Mouse (Mus musculus) bone marrow macrophage, adult 2 months (primary cell): ENCODE data around the gene Itgb1bp1. TPM values are rescaled to one million over a fixed set of nuclear protein-coding genes. Genes with fewer than 3 reads are reported as not detected.
A peak's percentile ranks its signal among the peaks of the same experiment; 100 is the strongest.

Source experiments
- H3K27ac ChIP-seq: 2 replicates; pipeline ENCODE4 v1.5.1; 2012; ENCODE audit warnings: low read depth, low read length; ENCODE audit not compliant: insufficient read depth
- H3K4me1 ChIP-seq: 2 replicates; pipeline ENCODE4 v1.6.1; 2012; ENCODE audit warnings: low read length; ENCODE audit not compliant: control insufficient read depth, insufficient read depth
- H3K4me3 ChIP-seq: 2 replicates; pipeline ENCODE4 v1.5.1; 2012; ENCODE audit warnings: mild to moderate bottlenecking, low read length, moderate library complexity; ENCODE audit not compliant: insufficient read depth
- CTCF ChIP-seq: IDR thresholded peaks from 2 replicates; pipeline ENCODE4 v1.5.1; 2012; ENCODE audit warnings: low read depth, mild to moderate bottlenecking, low read length, moderate library complexity
- POLR2A ChIP-seq: IDR thresholded peaks from 2 replicates; pipeline ENCODE4 v1.6.1; 2012; ENCODE audit warnings: mild to moderate bottlenecking, low read depth, low read length, borderline replicate concordance
- polyA plus RNA-seq: library from polyadenylated mRNA; stranded (reverse); fragments of >200 nt; gene quantifications from 2 replicates; pipeline ENCODE4 v1.2.4, GENCODE M21; 2012; ENCODE audit not compliant: missing spikeins, insufficient read depth, insufficient read length

Itgb1bp1 gene
- polyA plus RNA-seq, 1 experiment: 39.4 TPM

DNA sequence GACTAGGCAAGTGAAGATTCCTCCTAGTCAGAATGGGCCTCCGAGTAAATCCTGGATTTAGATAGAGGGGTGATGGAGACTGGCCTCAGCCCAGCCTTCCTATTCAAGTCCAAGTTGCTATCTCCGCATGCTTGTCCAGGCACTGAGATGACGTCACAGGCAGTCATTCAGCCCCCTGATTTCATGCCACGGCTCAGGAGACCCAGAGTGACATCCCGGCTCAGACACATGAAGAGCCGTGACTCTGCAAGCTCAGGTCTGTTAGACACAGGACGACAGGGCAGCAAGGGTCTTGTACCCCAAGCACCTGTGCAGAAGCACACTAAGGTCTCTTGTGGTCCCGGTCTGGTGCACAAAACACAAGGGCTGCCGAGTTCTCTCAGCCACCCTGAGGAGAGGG lies 36.8 kb upstream of the Itgb1bp1 start:
- TF ChIP-seq POLR2A (no peak), CTCF (no peak)
- no peak overlapping the region for H3K27ac ChIP-seq
- no peaks in the 10 kb centered on the region for H3K4me1 ChIP-seq
- H3K4me3 ChIP-seq: no peak overlapping the region

DNA sequence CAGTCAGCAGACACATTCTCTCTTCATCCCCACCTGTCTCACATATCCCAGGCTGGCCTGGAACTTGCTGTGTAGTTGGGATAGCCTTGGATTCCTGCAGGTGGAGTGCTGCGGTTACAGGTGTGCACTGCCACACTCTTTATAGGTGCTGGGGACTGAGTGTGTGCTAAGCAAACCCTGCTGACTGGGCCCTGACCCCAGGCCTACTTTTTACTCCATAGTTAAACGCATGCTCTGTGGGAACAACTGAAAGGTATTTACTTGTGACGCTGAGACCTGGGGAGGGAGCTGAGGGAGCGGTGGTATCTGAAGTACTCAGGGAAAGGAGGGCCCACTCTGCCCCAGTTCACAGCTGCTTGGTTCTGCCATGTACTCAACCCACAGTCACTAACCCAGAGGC lies 36.2 kb upstream of the Itgb1bp1 start:
- Histone ChIP-seq H3K4me3 (no peak overlapping the region), H3K27ac (no peak overlapping the region), H3K4me1 (peaks cover 4% of the 10 kb centered on the region)
- TF ChIP-seq CTCF: no peak
- TF ChIP-seq POLR2A: no peak

DNA sequence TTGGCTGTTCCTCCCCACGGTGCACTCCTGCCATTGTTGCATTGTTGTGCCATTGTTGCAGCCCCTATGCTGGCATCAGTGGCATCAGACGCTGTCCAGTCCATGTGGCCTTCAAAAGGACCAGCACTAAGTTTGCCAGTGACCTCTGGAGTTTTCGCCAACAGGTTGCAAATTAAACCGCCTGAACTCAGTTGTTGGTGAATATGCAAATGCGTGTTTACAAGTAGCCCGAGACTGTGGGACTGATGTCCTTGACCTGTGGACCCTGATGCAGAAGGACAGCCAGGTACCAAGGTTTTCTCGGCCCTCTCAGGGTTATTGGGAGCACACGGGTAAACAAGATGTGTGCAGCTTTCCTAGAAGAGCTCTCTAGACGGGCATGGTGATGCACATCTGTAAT lies 35.1 kb upstream of the Itgb1bp1 start:
- H3K27ac ChIP-seq: no peak overlapping the region
- TF ChIP-seq POLR2A (no peak), CTCF (no peak)

DNA sequence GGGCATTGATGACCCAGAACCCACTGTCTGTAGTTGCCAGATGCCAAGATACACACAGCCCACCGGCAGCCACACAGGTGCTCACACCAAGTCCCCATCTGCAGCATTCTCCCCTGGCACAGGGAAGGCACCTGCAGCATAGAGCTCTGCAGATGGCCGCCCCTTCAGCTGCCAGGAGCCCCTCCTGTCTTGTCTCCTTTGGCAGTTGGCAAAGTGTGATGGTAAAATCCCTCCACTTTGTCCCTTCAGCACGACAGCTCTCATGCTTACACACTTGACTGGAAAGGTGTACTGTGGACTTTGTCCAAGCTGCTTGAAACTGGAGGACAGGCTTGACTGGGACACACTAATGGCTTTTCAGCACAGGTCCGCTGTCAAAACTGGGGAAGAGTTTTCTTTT lies 34.2 kb upstream of the Itgb1bp1 start:
- H3K4me3 ChIP-seq: no peak overlapping the region
- peaks cover 7% of the 10 kb centered on the region for H3K4me1 ChIP-seq
- TF ChIP-seq CTCF (no peak), POLR2A (no peak)
- H3K27ac ChIP-seq: no peak overlapping the region

More for the DNA sequence above, 35.1 kb upstream of the Itgb1bp1 start:
- Histone ChIP-seq H3K4me1 (peaks cover 7% of the 10 kb centered on the region), H3K4me3 (no peak overlapping the region)

DNA sequence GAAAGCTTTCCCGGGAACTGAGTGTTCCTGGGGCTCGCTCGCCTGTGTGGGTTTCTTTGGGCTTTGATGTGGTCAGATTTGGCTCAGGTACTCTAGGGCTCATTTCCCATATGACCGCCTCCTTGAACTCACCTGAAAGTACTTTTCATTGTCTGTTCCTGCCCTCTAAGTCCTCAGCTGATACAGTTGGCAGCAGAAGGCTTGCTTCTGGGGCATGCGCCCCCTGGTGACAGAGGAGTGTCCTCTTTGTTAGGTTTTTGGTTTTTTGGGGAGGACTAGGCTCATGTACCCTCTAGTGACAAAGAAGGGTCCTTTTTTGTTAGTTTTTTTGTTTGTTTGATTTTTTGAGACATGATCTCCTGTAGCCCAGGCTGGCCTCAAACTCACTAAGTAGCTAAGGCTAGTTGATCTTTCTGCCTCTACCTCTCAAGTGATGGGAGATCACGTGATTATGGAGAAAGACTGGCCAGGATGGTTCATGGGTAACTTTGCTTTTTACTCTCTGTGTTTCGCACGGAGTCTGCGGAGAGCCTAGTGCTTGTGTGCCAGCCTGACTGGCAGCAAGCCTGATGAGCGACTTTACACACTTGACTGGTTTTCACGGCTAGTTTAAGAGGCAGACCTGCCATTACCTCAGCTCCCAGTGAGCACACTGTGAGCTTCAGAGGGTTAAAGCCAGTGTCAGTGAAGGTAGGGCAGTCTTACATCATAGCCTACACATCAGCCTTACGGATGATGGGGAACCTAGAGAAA lies 32.2 kb upstream of the Itgb1bp1 start:
- peaks cover 7% of the 10 kb centered on the region for H3K4me1 ChIP-seq
- no peak overlapping the region for H3K4me3 ChIP-seq
- TF ChIP-seq CTCF: peak; percentile 45; the same call in 1 of the 2 replicates
- TF ChIP-seq POLR2A: no peak
- no peak overlapping the region for H3K27ac ChIP-seq

DNA sequence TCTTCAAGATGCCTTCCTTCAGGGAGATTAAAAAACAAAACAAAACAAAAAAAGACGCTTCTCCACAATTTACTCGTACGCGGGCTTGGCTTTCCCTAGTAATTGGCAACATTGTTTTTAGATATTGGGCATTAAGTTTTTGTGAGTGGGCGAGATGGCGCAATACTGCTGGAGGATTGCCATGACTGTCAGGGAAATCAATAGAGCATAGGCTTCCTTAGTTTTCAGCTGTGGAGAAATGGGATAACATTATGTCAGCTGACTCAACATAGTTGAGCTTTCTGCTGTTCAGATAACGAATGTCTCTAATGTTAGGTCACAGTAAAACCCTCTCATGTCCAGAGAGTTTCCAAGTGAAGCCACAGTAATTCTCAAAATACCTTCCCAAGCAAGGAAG lies 30.8 kb upstream of the Itgb1bp1 start:
- TF ChIP-seq CTCF (no peak), POLR2A (no peak)
- Histone ChIP-seq H3K27ac (peak overlapping the region; percentile 75), H3K4me3 (peak overlapping the region; percentile 91), H3K4me1 (peaks cover 7% of the 10 kb centered on the region)

DNA sequence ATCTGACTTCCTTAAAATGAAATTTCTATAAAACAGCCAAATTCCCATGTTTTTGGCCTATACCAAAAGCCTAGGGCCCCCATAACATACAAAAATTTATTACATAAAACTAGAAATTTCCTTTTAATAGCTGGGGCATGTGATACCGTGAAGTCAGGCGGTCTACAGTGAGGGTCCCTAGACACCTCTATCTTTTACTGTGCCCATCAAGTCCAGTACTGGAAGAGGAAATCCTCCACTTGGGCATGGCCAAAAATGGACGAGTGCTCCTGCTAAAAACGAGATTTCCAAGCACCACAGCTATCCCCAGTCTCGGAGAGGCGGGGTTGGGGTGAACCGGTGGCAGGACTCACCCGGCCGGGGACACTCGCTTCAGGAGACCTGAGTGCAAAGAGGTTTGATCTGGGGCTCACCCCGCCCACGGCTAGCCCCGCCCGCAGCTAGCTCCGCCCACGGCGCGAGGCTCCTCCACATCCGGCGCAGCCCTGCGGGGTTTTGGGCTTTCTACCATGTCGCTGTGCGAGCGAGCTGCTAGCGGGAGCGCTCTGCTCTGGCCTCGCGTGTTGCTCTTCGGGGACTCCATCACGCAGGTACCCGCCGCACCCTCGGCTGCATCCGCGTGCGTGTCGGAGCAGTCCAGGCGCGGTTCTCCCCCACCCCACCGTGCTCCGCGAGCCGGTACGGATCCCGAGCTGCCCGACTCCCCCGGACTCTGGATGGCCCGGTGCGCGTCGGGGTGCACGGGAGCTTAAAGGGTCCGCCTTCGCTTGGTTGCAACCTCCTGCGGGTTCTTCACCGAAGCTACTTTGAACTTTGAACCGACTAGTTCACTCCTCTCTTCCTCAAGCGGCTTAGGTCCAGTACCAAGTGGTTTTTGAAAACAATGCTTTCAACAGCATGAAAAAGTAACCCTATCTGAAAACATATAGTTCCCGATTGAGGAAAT lies 30.1 kb upstream of the Itgb1bp1 start, which contains the start of gene Iah1:
Iah1 (plus strand) TSS at position 467 of the 946 bp plus-strand sequence.
- TF ChIP-seq POLR2A (no peak), CTCF (no peak)
- peaks cover 7% of the 10 kb centered on the region for H3K4me1 ChIP-seq
- peak within 1 kb of the TSS; percentile 75 for H3K27ac ChIP-seq
- peak within 1 kb of the TSS; percentile 91 for H3K4me3 ChIP-seq

DNA sequence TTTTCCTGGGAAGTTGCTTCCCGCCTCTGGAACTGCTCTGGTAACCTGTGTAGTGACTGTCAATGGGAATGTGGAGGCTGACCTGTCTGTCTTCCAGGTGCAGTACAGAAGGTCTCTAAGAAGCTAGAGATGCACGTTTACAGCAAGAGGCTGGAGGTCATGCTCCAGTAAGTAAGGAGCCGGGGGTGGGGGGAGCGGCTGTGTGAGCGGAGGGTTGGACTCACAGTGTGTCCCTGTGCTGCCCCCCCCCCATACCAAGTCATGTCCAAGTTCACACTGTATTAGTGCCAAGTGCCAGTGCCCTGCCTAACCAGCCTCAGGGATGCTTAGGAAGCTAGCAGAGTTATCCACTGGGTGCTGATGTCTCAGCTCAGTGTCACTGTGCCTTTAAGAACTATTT lies 26.1 kb upstream of the Itgb1bp1 start:
- no peak overlapping the region for H3K27ac ChIP-seq
- H3K4me3 ChIP-seq: no peak overlapping the region
- TF ChIP-seq CTCF (no peak), POLR2A (no peak)
- peaks cover 2% of the 10 kb centered on the region for H3K4me1 ChIP-seq

DNA sequence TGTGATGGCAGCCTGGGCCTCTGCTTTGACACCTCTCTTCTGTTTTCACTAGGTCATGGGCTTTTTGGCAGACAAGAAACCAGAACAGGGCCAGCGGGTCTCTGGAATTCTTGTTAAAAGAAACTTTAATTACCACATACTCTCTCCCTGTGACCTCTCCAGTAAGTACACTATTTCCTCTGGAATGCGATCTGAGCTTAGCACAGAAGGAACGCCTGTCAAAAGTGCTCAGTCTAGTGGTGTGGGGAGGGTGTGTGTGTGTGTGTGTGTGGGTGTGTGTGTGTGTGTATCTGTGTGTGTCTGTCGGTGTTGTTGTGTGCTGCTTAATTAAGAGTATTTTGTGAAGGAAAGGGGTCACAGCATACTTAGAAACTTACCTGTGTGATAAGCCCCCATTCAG lies 20.6 kb upstream of the Itgb1bp1 start:
- Histone ChIP-seq H3K4me1 (no peaks in the 10 kb centered on the region), H3K27ac (no peak overlapping the region), H3K4me3 (no peak overlapping the region)
- TF ChIP-seq CTCF (no peak), POLR2A (no peak)

DNA sequence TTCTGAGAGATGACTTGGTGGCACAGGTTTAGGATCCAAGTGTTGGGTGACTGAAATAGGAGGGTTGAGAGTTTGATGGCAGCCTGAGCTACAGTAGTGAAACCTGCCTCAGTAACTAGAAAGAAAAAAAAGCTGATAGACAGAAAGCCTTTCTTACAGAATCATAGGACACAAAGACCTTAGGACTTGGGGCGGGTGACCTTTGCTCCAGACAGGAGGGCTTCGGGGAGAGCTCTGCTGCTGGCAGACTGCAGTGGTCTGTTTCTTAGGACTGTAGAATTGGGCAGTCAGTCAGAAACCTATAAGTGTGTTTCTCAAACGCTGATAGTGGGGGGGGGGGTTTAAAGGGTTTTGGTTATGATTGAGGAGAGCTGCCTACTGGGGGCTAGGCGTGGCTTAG lies 19.7 kb upstream of the Itgb1bp1 start:
- H3K27ac ChIP-seq: no peak overlapping the region
- H3K4me3 ChIP-seq: no peak overlapping the region
- TF ChIP-seq POLR2A (no peak), CTCF (no peak)
- no peaks in the 10 kb centered on the region for H3K4me1 ChIP-seq
